Mouse (Mus musculus): ENCODE measurements around the gene Ttc23. TPM values are rescaled to one million over a fixed set of nuclear protein-coding genes. Genes with fewer than 3 reads are reported as not detected.

The Ttc23 gene
- total RNA-seq (2012; rRNA removed) (0.42 and 0.82 TPM in 2 replicates), polyA plus RNA-seq (2012; ENCODE audit: insufficient read depth in 1 of 2, insufficient read length in 2 of 2, low read depth in 1 of 2, low replicate concordance in 2 of 2, missing spikeins in 1 of 2) (1 to 10 TPM in 1 of 2 experiments, not detected in 1; 4.8 TPM)

DNA sequence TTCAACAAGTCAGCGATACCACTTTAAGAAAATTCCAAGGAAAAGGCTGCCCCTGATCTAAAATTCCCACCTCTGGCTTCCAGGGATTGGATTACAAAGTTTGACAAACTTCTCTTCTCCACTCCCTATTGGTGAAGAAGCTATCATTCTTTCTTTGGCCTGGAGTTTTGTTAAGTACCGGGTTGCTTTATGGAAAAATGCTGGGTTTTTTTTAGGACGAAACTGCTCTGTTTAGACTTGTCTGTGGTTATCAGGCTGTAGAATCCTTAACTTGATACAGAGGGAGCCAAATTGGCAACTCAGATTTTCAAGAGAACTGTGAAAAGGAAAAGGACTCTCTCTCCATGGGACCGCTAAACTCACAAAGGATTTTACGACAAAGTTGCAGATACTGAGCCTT, at the start of gene Ttc23:
TSS of gene Ttc23 (plus strand) at position 134 of the 400 bp plus-strand sequence.
- H3K27ac ChIP-seq (ENCODE audit: control insufficient read depth, low read depth, low read length): no peak within 1 kb of the TSS
- no peak for DNase-seq (ENCODE audit: low read depth, low spot score)
- peak within 1 kb of the TSS; percentile 83 to 92 for H3K4me3 ChIP-seq (ENCODE audit: control insufficient read depth in 1 of 2, insufficient read depth in 1 of 2, low read depth in 2 of 2, low read length in 2 of 2)

DNA sequence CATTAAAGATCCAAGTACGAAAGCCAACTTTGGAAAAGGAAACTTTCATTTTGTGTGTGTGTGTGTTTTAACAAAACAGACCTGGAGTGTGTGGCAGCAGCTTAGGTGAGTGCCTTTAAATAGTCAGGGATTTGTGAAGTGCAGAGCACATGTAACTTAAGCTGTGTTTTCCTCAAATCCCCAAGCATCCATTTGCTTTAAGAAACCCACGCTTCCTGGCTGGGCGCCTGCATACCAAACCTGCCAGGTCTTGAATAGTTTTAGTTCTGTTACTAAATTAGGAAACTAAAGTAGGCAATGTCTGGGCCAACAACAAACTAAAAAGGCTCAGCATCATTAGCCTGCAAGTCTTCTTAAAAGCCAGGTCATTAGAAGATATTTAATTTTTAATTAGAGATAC, 49.2 kb upstream of the Ttc23 start:
- peaks cover 0 to 6% of the 10 kb centered on the region in 2 experiments; a peak in 2 of 4 replicates for H3K36me3 ChIP-seq (ENCODE audit: control insufficient read depth in 1 of 2, insufficient read depth in 2 of 2, low read length in 2 of 2)
- TF ChIP-seq GATA1 (IDR thresholded peaks at IDR 0.05; ENCODE audit: low read depth, low read length) (no peak), MYC (IDR thresholded peaks at IDR 0.05; ENCODE audit: low read depth, low read length) (no peak), NELFE (IDR thresholded peaks at IDR 0.05; ENCODE audit: low read depth, low read length) (no peak), MXI1 (IDR thresholded peaks at IDR 0.05; ENCODE audit: low read depth, low read length) (no peak), USF1 (IDR thresholded peaks at IDR 0.05; ENCODE audit: low read depth, low read length) (no peak), ZKSCAN1 (IDR thresholded peaks at IDR 0.05; ENCODE audit: low read depth, low read length) (no peak), E2F4 (IDR thresholded peaks at IDR 0.05; ENCODE audit: borderline replicate concordance, low read depth, low read length) (no peak), MYB (IDR thresholded peaks at IDR 0.05; ENCODE audit: low read depth, low read length) (no peak), POLR2A (IDR thresholded peaks at IDR 0.05; ENCODE audit: control insufficient read depth in 1 of 2, insufficient read depth in 1 of 2, low read depth in 1 of 2, low read length in 2 of 2, poor library complexity in 1 of 2) (no peak), CTCF (IDR thresholded peaks at IDR 0.05 in 2 of 3, conservative IDR thresholded peaks at IDR 0.05 in 1 of 3; ENCODE audit: control insufficient read depth in 1 of 3, insufficient read depth in 1 of 3, low read depth in 2 of 3, low read length in 3 of 3, poor library complexity in 1 of 3, severe bottlenecking in 1 of 3) (no peak)
- no peaks in the 10 kb centered on the region for H3K27me3 ChIP-seq (ENCODE audit: control insufficient read depth in 1 of 2, insufficient read depth in 2 of 2, low read length in 2 of 2)

More for the DNA sequence above, at the start of gene Ttc23:
- Histone ChIP-seq H3K79me2 (ENCODE audit: control insufficient read depth, insufficient read depth, low read length, poor library complexity) (peaks cover 7% of the 10 kb centered on the region; the same call in 1 of the 2 replicates), H3K27me3 (ENCODE audit: control insufficient read depth in 1 of 2, insufficient read depth in 2 of 2, low read length in 2 of 2) (peaks cover 0 to 1% of the 10 kb centered on the region in 2 experiments; a peak in 1 of 4 replicates), H3K4me1 (ENCODE audit: control insufficient read depth in 1 of 2, insufficient read depth in 2 of 2, low read length in 2 of 2) (no peaks in the 10 kb centered on the region), H3K36me3 (ENCODE audit: control insufficient read depth in 1 of 2, insufficient read depth in 2 of 2, low read length in 2 of 2) (peaks cover 0 to 5% of the 10 kb centered on the region in 2 experiments; a peak in 2 of 4 replicates), H3K9me3 (replicated peaks; ENCODE audit: insufficient read depth, low read length) (no peaks in the 10 kb centered on the region), H3K9ac (ENCODE audit: control insufficient read depth, low read depth, low read length, poor library complexity, severe bottlenecking) (peak within 1 kb of the TSS; percentile 91)
- no peak for TF ChIP-seq JUND (IDR thresholded peaks at IDR 0.05; ENCODE audit: low read depth, low read length)
- no peak for TF ChIP-seq MAX (IDR thresholded peaks at IDR 0.05; ENCODE audit: low read length)
- TF ChIP-seq ZMIZ1 (IDR thresholded peaks at IDR 0.05; ENCODE audit: low read depth, low read length): no peak
- TF ChIP-seq BHLHE40 (IDR thresholded peaks at IDR 0.05; ENCODE audit: borderline replicate concordance, low read depth, low read length): no peak
- no peak for TF ChIP-seq CHD1 (IDR thresholded peaks at IDR 0.05; ENCODE audit: low read depth, low read length)
- TF ChIP-seq USF2 (IDR thresholded peaks at IDR 0.05; ENCODE audit: borderline replicate concordance in 1 of 2, insufficient read depth in 1 of 2, low read depth in 1 of 2, low read length in 2 of 2): no peak
- no peak for TF ChIP-seq UBTF (IDR thresholded peaks at IDR 0.05; ENCODE audit: borderline replicate concordance, insufficient read depth, low read depth, low read length)
- TF ChIP-seq HCFC1 (IDR thresholded peaks at IDR 0.05; ENCODE audit: low read depth, low read length): no peak
- TF ChIP-seq POLR2AphosphoS5 (IDR thresholded peaks at IDR 0.05; ENCODE audit: borderline replicate concordance, low read depth, low read length): no peak
- no peak for TF ChIP-seq MAZ (IDR thresholded peaks at IDR 0.05; ENCODE audit: low read depth, low read length)
- TF ChIP-seq ELF1 (IDR thresholded peaks at IDR 0.05; ENCODE audit: low read depth, low read length): no peak
- TF ChIP-seq E2F4 (IDR thresholded peaks at IDR 0.05; ENCODE audit: borderline replicate concordance, low read depth, low read length): no peak
- no peak for TF ChIP-seq TBP (IDR thresholded peaks at IDR 0.05; ENCODE audit: low read depth, low read length)
- TF ChIP-seq TCF12 (IDR thresholded peaks at IDR 0.05; ENCODE audit: low read depth, low read length): no peak
- no peak for TF ChIP-seq ZNF384 (IDR thresholded peaks at IDR 0.05; ENCODE audit: low read depth, low read length)
- TF ChIP-seq RAD21 (IDR thresholded peaks at IDR 0.05; ENCODE audit: low read depth, low read length): no peak

More for the DNA sequence above, 49.2 kb upstream of the Ttc23 start:
- H3K4me1 ChIP-seq (ENCODE audit: control insufficient read depth in 1 of 2, insufficient read depth in 2 of 2, low read length in 2 of 2): peaks cover 0 to 4% of the 10 kb centered on the region in 2 experiments; a peak in 1 of 4 replicates
- DNase-seq (ENCODE audit: low read depth, low spot score): no peak
- no peak overlapping the region for H3K27ac ChIP-seq (ENCODE audit: control insufficient read depth, low read depth, low read length)
- H3K79me2 ChIP-seq (ENCODE audit: control insufficient read depth, insufficient read depth, low read length, poor library complexity): no peaks in the 10 kb centered on the region
- no peak overlapping the region for H3K9ac ChIP-seq (ENCODE audit: control insufficient read depth, low read depth, low read length, poor library complexity, severe bottlenecking)
- H3K4me3 ChIP-seq (ENCODE audit: control insufficient read depth in 1 of 2, insufficient read depth in 1 of 2, low read depth in 2 of 2, low read length in 2 of 2): no peak overlapping the region
- no peaks in the 10 kb centered on the region for H3K9me3 ChIP-seq (replicated peaks; ENCODE audit: insufficient read depth, low read length)
